ENCODE assay signal across 8 mouse cellular contexts in the genomic region with DNA sequence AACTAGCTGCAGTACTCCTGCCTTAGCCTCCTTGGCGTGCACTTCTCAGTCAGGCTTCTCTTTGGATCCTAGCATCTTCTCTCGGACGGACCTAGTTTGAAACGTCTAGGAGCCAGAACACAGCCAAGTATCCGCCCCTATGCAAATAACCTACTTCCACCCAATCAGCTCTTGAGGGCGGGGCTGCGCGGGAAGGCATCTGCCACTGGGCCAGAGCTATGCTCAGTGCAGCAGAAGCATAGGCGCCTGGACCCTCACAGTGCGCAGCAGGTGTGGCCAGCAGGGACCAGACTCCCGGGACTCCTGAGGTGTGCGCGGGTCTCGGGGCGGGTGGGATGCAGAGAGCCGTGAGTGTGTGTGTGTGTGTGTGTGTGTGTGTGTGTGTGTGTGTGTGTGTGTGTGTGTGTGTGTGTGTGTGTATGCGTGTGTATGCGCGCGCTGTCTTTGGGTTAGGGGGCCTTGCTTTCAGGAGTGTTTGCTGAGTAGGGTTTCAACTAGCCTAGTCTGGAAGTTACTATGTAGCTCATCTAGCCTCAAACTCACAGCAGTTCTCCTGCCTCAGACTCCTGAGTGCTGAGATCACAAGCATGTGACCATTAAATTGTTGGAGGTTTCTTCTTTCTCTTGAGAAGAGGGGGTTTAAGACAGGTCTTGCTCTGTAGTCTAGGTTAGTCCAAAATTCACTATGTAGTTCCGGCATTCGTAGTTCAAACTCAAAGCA. TPM values are rescaled to one million over a fixed set of nuclear protein-coding genes. Genes with fewer than 3 reads are reported as not detected.
A peak's percentile ranks its signal among the peaks of the same experiment; 100 is the strongest.
DNase-seq lines count a peak whose midpoint lies in the region; ATAC-seq and TF ChIP-seq lines count a peak whose summit lies in the region.

No protein-coding gene starts in this region.

- no peak overlapping the region for H3K4me3 ChIP-seq in embryonic facial prominence, embryonic 14.5 days (ENCODE audit: low read depth, low read length)
- no peak overlapping the region; the same call in 1 of the 2 replicates for H3K4me3 ChIP-seq in heart, embryonic 12.5 days
- H3K4me3 ChIP-seq in kidney, embryonic 15.5 days (replicated peaks) = 0 out of 2 replicates have a peak overlapping the region, but pooled peaks have one; percentile 2
- H3K4me3 ChIP-seq in lung, embryonic 14.5 days (ENCODE audit: low read depth, low read length) = no peak overlapping the region
- H3K4me3 ChIP-seq in thymus, adult 2 months (ENCODE audit: control insufficient read depth, insufficient read depth, low read length) = no peak overlapping the region

- no peaks in the 10 kb centered on the region for H3K9me3 ChIP-seq in embryonic facial prominence, embryonic 14.5 days (ENCODE audit: control insufficient read depth, low read length)
- H3K9me3 ChIP-seq in heart, embryonic 12.5 days (replicated peaks) = no peaks in the 10 kb centered on the region
- no peaks in the 10 kb centered on the region for H3K9me3 ChIP-seq in kidney, embryonic 15.5 days (replicated peaks)
- no peaks in the 10 kb centered on the region for H3K9me3 ChIP-seq in lung, embryonic 14.5 days (ENCODE audit: low read depth, low read length)

- H3K9ac ChIP-seq in embryonic facial prominence, embryonic 14.5 days (ENCODE audit: low read depth, low read length) = no peak overlapping the region
- H3K9ac ChIP-seq in heart, embryonic 12.5 days = no peak overlapping the region
- no peak overlapping the region for H3K9ac ChIP-seq in kidney, embryonic 15.5 days
- no peak overlapping the region; the same call in 1 of the 2 replicates for H3K9ac ChIP-seq in lung, embryonic 14.5 days

- WGBS in embryonic facial prominence, embryonic 14.5 days = 16% methylated on average over 15 of the region's 22 CpGs
- WGBS in heart, embryonic 12.5 days = 10% methylated on average over 18 of the region's 22 CpGs
- WGBS in kidney, embryonic 15.5 days = 9% methylated on average over 22 of the region's 22 CpGs
- 12% methylated on average over 22 of the region's 22 CpGs for WGBS in lung, embryonic 14.5 days
- 20% methylated on average over 22 of the region's 22 CpGs for WGBS in thymus, adult 2 months

- no peaks in the 10 kb centered on the region for H3K4me1 ChIP-seq in embryonic facial prominence, embryonic 14.5 days (ENCODE audit: control insufficient read depth, insufficient read depth, low read length)
- H3K4me1 ChIP-seq in heart, embryonic 12.5 days (replicated peaks) = 0 out of 2 replicates have a peak, but pooled peaks cover 7% of the 10 kb centered on the region
- H3K4me1 ChIP-seq in kidney, embryonic 15.5 days = peaks cover 15% of the 10 kb centered on the region
- H3K4me1 ChIP-seq in lung, embryonic 14.5 days (ENCODE audit: insufficient read depth) = no peaks in the 10 kb centered on the region
- H3K4me1 ChIP-seq in thymus, adult 2 months (replicated peaks; ENCODE audit: control insufficient read depth, insufficient read depth, low read length) = peaks cover 37% of the 10 kb centered on the region

- H3K27ac ChIP-seq in embryonic facial prominence, embryonic 14.5 days (replicated peaks; ENCODE audit: low read depth, low read length) = no peak overlapping the region
- H3K27ac ChIP-seq in heart, embryonic 12.5 days (ENCODE audit: poor library complexity, severe bottlenecking) = no peak overlapping the region
- no peak overlapping the region for H3K27ac ChIP-seq in kidney, embryonic 15.5 days
- no peak overlapping the region for H3K27ac ChIP-seq in lung, embryonic 14.5 days (ENCODE audit: low read depth)
- no peak overlapping the region for H3K27ac ChIP-seq in thymus, adult 2 months (ENCODE audit: control insufficient read depth, insufficient read depth, low read length)

- TF ChIP-seq CTCF in lung, embryonic 14.5 days (IDR thresholded peaks at IDR 0.05; ENCODE audit: low read depth) = no peak
- TF ChIP-seq CTCF in thymus, adult 2 months (IDR thresholded peaks at IDR 0.05; ENCODE audit: borderline replicate concordance, control insufficient read depth, extremely low read depth, insufficient read depth, low read length, poor library complexity) = no peak

- peak; percentile 81 for DNase-seq in CD4-positive helper T cell, adult 2 months (ENCODE audit: low read depth, low spot score)
- DNase-seq in WW6 (ENCODE audit: low read depth, low spot score) = peak; percentile 75
- DNase-seq in embryonic facial prominence, embryonic 14.5 days (ENCODE audit: low spot score) = peak; percentile 94
- peak; percentile 91 for DNase-seq in lung, embryonic 14.5 days
- peak; percentile 83 for DNase-seq in thymus, adult 2 months

- no peaks in the 10 kb centered on the region for H3K36me3 ChIP-seq in embryonic facial prominence, embryonic 14.5 days (ENCODE audit: control insufficient read depth, insufficient read depth, low read length)
- H3K36me3 ChIP-seq in heart, embryonic 12.5 days = no peaks in the 10 kb centered on the region
- no peaks in the 10 kb centered on the region for H3K36me3 ChIP-seq in kidney, embryonic 15.5 days
- no peaks in the 10 kb centered on the region for H3K36me3 ChIP-seq in lung, embryonic 14.5 days (ENCODE audit: insufficient read depth)
- no peaks in the 10 kb centered on the region for H3K36me3 ChIP-seq in thymus, adult 2 months (ENCODE audit: control insufficient read depth, insufficient read depth, low read length)

- ATAC-seq in embryonic facial prominence, embryonic 14.5 days (ENCODE audit: low read depth) = peak; percentile 96
- ATAC-seq in heart, embryonic 12.5 days (ENCODE audit: insufficient number of reproducible peaks, low FRiP score) = peak; percentile 88
- peak; percentile 97 for ATAC-seq in kidney, embryonic 15.5 days (replicated peaks; ENCODE audit: low FRiP score)
- ATAC-seq in lung, embryonic 14.5 days (ENCODE audit: insufficient read depth) = peak; percentile 98
- ATAC-seq in neutrophil, adult 5-6 weeks (ENCODE audit: extremely low read depth, insufficient number of reproducible peaks, low FRiP score, poor library complexity, severe bottlenecking) = peak; percentile 92

- peak overlapping the region; percentile 45 for H3K4me2 ChIP-seq in embryonic facial prominence, embryonic 14.5 days (ENCODE audit: low read depth, low read length)
- peak overlapping the region; percentile 57 for H3K4me2 ChIP-seq in heart, embryonic 12.5 days
- peak overlapping the region; percentile 39 for H3K4me2 ChIP-seq in kidney, embryonic 15.5 days
- H3K4me2 ChIP-seq in lung, embryonic 14.5 days = peak overlapping the region; percentile 43

- no peak; the same call in 1 of the 2 replicates for TF ChIP-seq POLR2A in thymus, adult 2 months (IDR thresholded peaks at IDR 0.05; ENCODE audit: control insufficient read depth, extremely low read depth, insufficient read depth, low read length, poor library complexity)

- no peaks in the 10 kb centered on the region for H3K27me3 ChIP-seq in embryonic facial prominence, embryonic 14.5 days (replicated peaks; ENCODE audit: control insufficient read depth, insufficient read depth, low read length)
- H3K27me3 ChIP-seq in heart, embryonic 12.5 days (replicated peaks) = peaks cover 53% of the 10 kb centered on the region
- peaks cover 29% of the 10 kb centered on the region for H3K27me3 ChIP-seq in kidney, embryonic 15.5 days
- H3K27me3 ChIP-seq in lung, embryonic 14.5 days (ENCODE audit: insufficient read depth, low read length) = 0 out of 2 replicates have a peak, but pooled peaks cover 3% of the 10 kb centered on the region
- no peaks in the 10 kb centered on the region for H3K27me3 ChIP-seq in thymus, adult 2 months (ENCODE audit: control insufficient read depth, insufficient read depth, low read length)

RNA-seq across cellular contexts. Expression of a gene that starts 13.2 kb away (rescaled TPM):
- 4.9 and 5.1 TPM in 2 replicates for polyA plus RNA-seq in embryonic facial prominence, embryonic 14.5 days (2014; fragmentation: Nextera tagmentation; extraction: Ambion mirVana)
- polyA plus RNA-seq in heart, embryonic 12.5 days (2016; fragmentation: Nextera tagmentation; extraction: Ambion mirVana) = not detected in 2 replicates
- polyA plus RNA-seq in kidney, embryonic 15.5 days (2015; fragmentation: Nextera tagmentation; extraction: Ambion mirVana) = 0.17 and 0.29 TPM in 2 replicates
- polyA plus RNA-seq in lung, embryonic 14.5 days (2014; fragmentation: Nextera tagmentation; extraction: Ambion mirVana) = 0.26 and 0.28 TPM in 2 replicates
- total RNA-seq in neutrophil, adult 5-6 weeks (2017) = 0.70 and 0.86 TPM in 2 replicates
- polyA plus RNA-seq in thymus, adult 2 months (2012; rRNA removed) = 3.5 and 3.6 TPM in 2 replicates

RNA-seq across cellular contexts. Expression of a gene that starts 13.4 kb away (rescaled TPM):
- polyA plus RNA-seq in embryonic facial prominence, embryonic 14.5 days (2014; fragmentation: Nextera tagmentation; extraction: Ambion mirVana) = 45.1 and 54.0 TPM in 2 replicates
- 30.3 and 38.1 TPM in 2 replicates for polyA plus RNA-seq in heart, embryonic 12.5 days (2016; fragmentation: Nextera tagmentation; extraction: Ambion mirVana)
- 45.0 and 47.8 TPM in 2 replicates for polyA plus RNA-seq in kidney, embryonic 15.5 days (2015; fragmentation: Nextera tagmentation; extraction: Ambion mirVana)
- polyA plus RNA-seq in lung, embryonic 14.5 days (2014; fragmentation: Nextera tagmentation; extraction: Ambion mirVana) = 42.5 and 45.7 TPM in 2 replicates
- 55.7 and 63.4 TPM in 2 replicates for total RNA-seq in neutrophil, adult 5-6 weeks (2017)
- polyA plus RNA-seq in thymus, adult 2 months (2012; rRNA removed) = 174 and 178 TPM in 2 replicates

RNA-seq across cellular contexts. Expression of a gene that starts 13.7 kb away (rescaled TPM):
- 13.0 and 17.1 TPM in 2 replicates for polyA plus RNA-seq in embryonic facial prominence, embryonic 14.5 days (2014; fragmentation: Nextera tagmentation; extraction: Ambion mirVana)
- 17.7 and 18.7 TPM in 2 replicates for polyA plus RNA-seq in heart, embryonic 12.5 days (2016; fragmentation: Nextera tagmentation; extraction: Ambion mirVana)
- 18.3 and 22.7 TPM in 2 replicates for polyA plus RNA-seq in kidney, embryonic 15.5 days (2015; fragmentation: Nextera tagmentation; extraction: Ambion mirVana)
- 17.3 TPM in 2 replicates for polyA plus RNA-seq in lung, embryonic 14.5 days (2014; fragmentation: Nextera tagmentation; extraction: Ambion mirVana)
- total RNA-seq in neutrophil, adult 5-6 weeks (2017) = 17.1 and 18.7 TPM in 2 replicates
- 49.7 and 58.2 TPM in 2 replicates for polyA plus RNA-seq in thymus, adult 2 months (2012; rRNA removed)

RNA-seq across cellular contexts. Expression of a gene that starts 19.5 kb away (rescaled TPM):
- polyA plus RNA-seq in embryonic facial prominence, embryonic 14.5 days (2014; fragmentation: Nextera tagmentation; extraction: Ambion mirVana) = 46.4 and 55.2 TPM in 2 replicates
- polyA plus RNA-seq in heart, embryonic 12.5 days (2016; fragmentation: Nextera tagmentation; extraction: Ambion mirVana) = 98.0 and 100 TPM in 2 replicates
- 71.8 and 76.3 TPM in 2 replicates for polyA plus RNA-seq in kidney, embryonic 15.5 days (2015; fragmentation: Nextera tagmentation; extraction: Ambion mirVana)
- 49.1 and 50.5 TPM in 2 replicates for polyA plus RNA-seq in lung, embryonic 14.5 days (2014; fragmentation: Nextera tagmentation; extraction: Ambion mirVana)
- total RNA-seq in neutrophil, adult 5-6 weeks (2017) = 6.8 and 15.2 TPM in 2 replicates
- polyA plus RNA-seq in thymus, adult 2 months (2012; rRNA removed) = 144 and 156 TPM in 2 replicates

RNA-seq across cellular contexts. Expression of a gene that starts 21.6 kb away (rescaled TPM):
- 18.7 and 20.4 TPM in 2 replicates for polyA plus RNA-seq in embryonic facial prominence, embryonic 14.5 days (2014; fragmentation: Nextera tagmentation; extraction: Ambion mirVana)
- polyA plus RNA-seq in heart, embryonic 12.5 days (2016; fragmentation: Nextera tagmentation; extraction: Ambion mirVana) = 28.5 and 29.1 TPM in 2 replicates
- 31.4 and 34.8 TPM in 2 replicates for polyA plus RNA-seq in kidney, embryonic 15.5 days (2015; fragmentation: Nextera tagmentation; extraction: Ambion mirVana)
- polyA plus RNA-seq in lung, embryonic 14.5 days (2014; fragmentation: Nextera tagmentation; extraction: Ambion mirVana) = 23.1 and 25.2 TPM in 2 replicates
- total RNA-seq in neutrophil, adult 5-6 weeks (2017) = 4.7 and 5.2 TPM in 2 replicates
- 20.7 and 26.9 TPM in 2 replicates for polyA plus RNA-seq in thymus, adult 2 months (2012; rRNA removed)
